ENCODE assay signal across 8 mouse cellular contexts in the genomic region with DNA sequence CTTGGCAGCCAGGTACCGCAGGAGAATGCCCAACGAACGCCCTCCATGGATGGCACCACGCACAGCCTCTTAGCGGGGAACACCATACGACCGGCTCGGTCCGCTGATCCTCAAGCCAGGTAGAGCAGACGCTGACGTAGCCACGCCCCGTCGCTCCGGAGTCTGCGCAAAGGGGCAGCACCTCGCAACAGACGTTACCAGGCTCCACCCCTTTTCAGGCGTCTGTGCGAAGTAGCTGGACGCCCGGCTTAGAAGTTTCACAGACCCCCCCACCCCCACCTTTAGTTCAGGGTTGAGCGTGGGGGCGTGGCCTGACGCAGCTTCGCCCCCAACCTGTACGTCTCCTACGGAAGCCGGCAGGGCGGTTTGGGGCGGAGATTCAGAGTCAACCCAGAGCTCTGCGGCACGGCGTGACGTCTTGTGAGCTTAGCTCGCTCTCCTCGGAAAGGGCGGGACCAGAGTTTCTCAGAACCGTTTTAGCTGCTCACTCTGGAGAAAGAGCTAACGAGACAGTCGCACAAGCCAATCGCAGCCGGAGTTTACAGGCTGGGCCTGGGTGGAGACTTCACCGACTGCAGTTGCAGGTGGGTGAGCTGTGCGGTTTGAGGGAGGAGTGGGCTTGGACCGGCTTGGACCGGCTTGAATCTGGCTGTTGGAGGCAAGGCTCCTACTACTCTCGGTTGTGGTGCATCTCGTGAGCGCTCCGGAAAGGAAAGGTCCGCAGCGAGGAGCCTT. TPM values are rescaled to one million over a fixed set of nuclear protein-coding genes. Genes with fewer than 3 reads are reported as not detected.
DNase-seq lines count a peak whose midpoint lies in the region; ATAC-seq and TF ChIP-seq lines count a peak whose summit lies in the region.

Gene Aasdhppt, minus strand, starts transcription at position 121 of the 735 bp plus-strand sequence.
Gene Kbtbd3, plus strand, starts transcription at position 483 of the 735 bp plus-strand sequence.

- peaks cover 5% of the 10 kb centered on the region; the same call in 1 of the 2 replicates for H3K4me1 ChIP-seq in cortical plate, adult 2 months (ENCODE audit: control insufficient read depth, insufficient read depth, low read length)
- peaks cover 31% of the 10 kb centered on the region for H3K4me1 ChIP-seq in megakaryocyte, embryonic 14.5 days

- no peaks in the 10 kb centered on the region for H3K27me3 ChIP-seq in megakaryocyte, embryonic 14.5 days (replicated peaks)

- peaks cover 16% of the 10 kb centered on the region for H3K36me3 ChIP-seq in megakaryocyte, embryonic 14.5 days (replicated peaks; ENCODE audit: low read length)

- H3K9me3 ChIP-seq in megakaryocyte, embryonic 14.5 days = no peaks in the 10 kb centered on the region

- H3K4me3 ChIP-seq in cortical plate, adult 2 months (ENCODE audit: insufficient read depth, low read length) = peak within 1 kb of the TSS; percentile 80
- peak within 1 kb of the TSS; percentile 97 for H3K4me3 ChIP-seq in megakaryocyte, embryonic 14.5 days (replicated peaks)

- no peak for TF ChIP-seq CTCF in cortical plate, adult 2 months (IDR thresholded peaks at IDR 0.05; ENCODE audit: extremely low read depth, insufficient read depth, low read length)

- ATAC-seq in activated CD4-positive, CD25-positive, alpha-beta regulatory T cell, adult 4 months = peak; percentile 90

- TF ChIP-seq POLR2A in cortical plate, adult 2 months (IDR thresholded peaks at IDR 0.05; ENCODE audit: extremely low read depth, insufficient read depth, low read length) = peak; percentile 97

- H3K27ac ChIP-seq in cortical plate, adult 2 months (ENCODE audit: insufficient read depth, low read length) = peak within 1 kb of the TSS; percentile 61

- DNase-seq in gastrocnemius, adult 8-10 months (ENCODE audit: low spot score in 2 of 2) = peak; percentile 95 to 98
- peak; percentile 98 for DNase-seq in hindlimb bud, embryonic 11.5 days (ENCODE audit: extremely low spot score, low read depth, low spot score)
- peak; percentile 97 to 100 for DNase-seq in left cerebral cortex, adult 8-10 months (ENCODE audit: low spot score in 2 of 2)
- DNase-seq in right cerebral cortex, postnatal 10 days (ENCODE audit: low spot score in 2 of 2) = peak; percentile 99 to 100
- DNase-seq in urinary bladder, postnatal 25 days (ENCODE audit: low spot score) = peak; percentile 96

RNA-seq across cellular contexts. Expression of gene Aasdhppt, which starts in this region (rescaled TPM):
- 10 to 100 TPM; 27.6 to 29.0 TPM for polyA plus RNA-seq in activated CD4-positive, CD25-positive, alpha-beta regulatory T cell, adult 4 months (2017; shearing (Covaris generic))
- polyA plus RNA-seq in cortical plate, adult 2 months (2012; rRNA removed) = 10.7 and 11.8 TPM in 2 replicates
- 10 to 100 TPM; 11.7 to 12.6 (median 12.2) TPM for total RNA-seq in gastrocnemius, adult 8-10 months (2022)
- 10 to 100 TPM; 25.8 to 27.9 (median 26.3) TPM for total RNA-seq in left cerebral cortex, adult 8-10 months (2022)
- 0.58 and 1.3 TPM in 2 replicates for polyA plus RNA-seq in megakaryocyte, embryonic 14.5 days (2012; ENCODE audit: insufficient read depth, low replicate concordance)

RNA-seq across cellular contexts. Expression of gene Kbtbd3, which starts in this region (rescaled TPM):
- polyA plus RNA-seq in activated CD4-positive, CD25-positive, alpha-beta regulatory T cell, adult 4 months (2017; shearing (Covaris generic)) = 10 to 100 TPM; 11.0 to 14.5 TPM
- polyA plus RNA-seq in cortical plate, adult 2 months (2012; rRNA removed) = 4.9 and 5.0 TPM in 2 replicates
- 1 to 10 TPM; 5.2 to 7.1 (median 5.3) TPM for total RNA-seq in gastrocnemius, adult 8-10 months (2022)
- total RNA-seq in left cerebral cortex, adult 8-10 months (2022) = 10 to 100 TPM in 3 of 4 experiments, 1 to 10 TPM in 1; 9.8 to 13.4 (median 11.3) TPM
- not detected in 2 replicates for polyA plus RNA-seq in megakaryocyte, embryonic 14.5 days (2012; ENCODE audit: insufficient read depth, low replicate concordance)

Comparison
In these comparisons a context has a peak if more than half of its experiments do, and no peak if none do; other contexts are left out.
1. Peak in every context shown above with its lines: DNase-seq, ATAC-seq, H3K4me3 ChIP-seq and H3K27ac ChIP-seq.